Mouse (Mus musculus) splenic B cell, adult 2 months (primary cell): ENCODE measurements around the gene Gm20388.

Source experiments
- DNase-seq: peaks from one replicate; pipeline ENCODE4 v3.0.0-alpha.2; 2011; ENCODE audit warnings: low read depth, low spot score
- H3K27me3 ChIP-seq: 2 replicates; pipeline ENCODE4 v1.6.1; 2012; ENCODE audit warnings: mild to moderate bottlenecking, low read length, moderate library complexity, mixed read lengths; ENCODE audit not compliant: control insufficient read depth, poor library complexity, insufficient read depth, severe bottlenecking
- H3K36me3 ChIP-seq: 2 replicates; pipeline ENCODE4 v1.6.1; 2012; ENCODE audit warnings: mild to moderate bottlenecking, low read length, moderate library complexity, mixed read lengths; ENCODE audit not compliant: control insufficient read depth, poor library complexity, insufficient read depth, severe bottlenecking

Gene Gm20388

DNA sequence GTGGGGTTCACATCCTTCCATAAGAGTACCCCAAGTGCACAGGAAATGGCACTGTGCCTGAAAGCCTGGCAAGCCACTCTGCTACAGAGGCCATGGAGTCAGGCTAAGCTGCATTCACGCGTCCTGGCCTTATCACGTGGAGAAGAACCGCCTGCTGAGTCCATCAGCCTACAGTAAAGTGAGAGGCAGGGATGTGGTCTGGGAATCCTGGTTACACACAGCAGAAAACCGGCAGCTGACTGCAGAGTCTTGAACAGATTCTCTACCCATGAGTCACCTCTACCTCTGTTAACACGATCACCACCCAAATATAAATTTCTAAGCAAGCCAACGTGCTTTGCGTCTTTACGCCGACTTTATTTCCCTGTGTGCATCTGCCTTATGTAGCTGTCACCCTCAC, 2457.9 kb downstream of the Gm20388 start:
- H3K36me3 ChIP-seq: no peaks in the 10 kb centered on the region
- no peak for DNase-seq
- H3K27me3 ChIP-seq: no peaks in the 10 kb centered on the region

DNA sequence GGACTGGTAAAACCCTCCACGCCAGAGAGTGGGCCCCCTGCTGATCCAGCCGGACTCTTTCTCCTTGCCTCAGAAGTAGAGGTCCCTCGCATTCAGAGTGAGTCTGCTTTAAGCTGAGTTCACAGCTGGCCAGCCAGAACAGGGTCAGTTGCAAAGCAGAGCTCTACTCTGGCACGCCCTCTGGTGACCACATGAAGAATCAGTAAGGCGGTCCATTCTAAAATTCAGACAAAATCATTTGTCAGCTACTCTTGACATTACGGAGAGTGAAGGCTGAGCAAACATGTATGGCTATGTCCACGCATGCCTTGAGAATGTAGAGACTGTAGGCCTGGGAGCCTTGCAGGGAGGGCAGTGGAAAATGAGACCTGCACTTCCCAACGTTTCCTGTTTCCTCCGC, 2459.0 kb downstream of the Gm20388 start:
- DNase-seq: peak; percentile 74
- Histone ChIP-seq H3K36me3 (no peaks in the 10 kb centered on the region), H3K27me3 (no peaks in the 10 kb centered on the region)

DNA sequence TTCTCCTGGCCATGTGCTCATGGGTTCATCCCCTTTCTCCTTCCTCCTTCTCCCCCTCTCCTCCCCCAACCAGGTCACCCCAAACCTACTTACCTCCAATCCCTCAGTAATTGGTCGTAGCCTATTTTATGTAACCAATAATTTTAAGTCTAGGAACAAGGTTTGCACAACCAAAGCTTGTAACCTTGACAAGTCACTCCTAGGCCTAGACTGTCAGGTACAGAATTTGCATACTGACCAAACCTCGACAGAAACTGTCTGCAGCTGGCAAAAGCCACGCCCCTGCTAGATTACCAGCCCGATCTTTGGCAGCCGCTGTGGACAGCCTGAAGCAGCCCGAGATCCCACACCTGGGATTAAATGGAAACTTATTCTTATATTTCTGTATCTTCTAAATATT, 2461.1 kb downstream of the Gm20388 start:
- Histone ChIP-seq H3K36me3 (no peaks in the 10 kb centered on the region), H3K27me3 (no peaks in the 10 kb centered on the region)
- no peak for DNase-seq

DNA sequence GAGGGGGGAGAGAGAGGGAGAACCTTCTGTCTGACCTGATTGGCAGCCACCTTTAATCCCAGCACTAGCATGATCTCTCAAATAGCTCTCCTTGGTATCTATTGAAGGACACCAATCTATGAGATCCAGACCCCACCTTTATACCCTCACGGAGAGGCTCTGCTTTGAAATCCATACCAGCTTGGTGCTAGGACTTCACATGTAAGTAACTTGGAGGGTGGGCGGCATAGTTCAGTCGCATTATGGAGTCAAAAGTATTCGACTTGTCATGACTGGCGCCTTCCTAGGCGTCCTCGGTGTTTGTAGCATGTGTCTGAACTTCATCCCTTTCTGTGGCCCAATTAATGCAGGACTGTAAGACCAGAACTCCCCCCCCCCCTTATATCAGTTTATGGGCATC, 2464.7 kb downstream of the Gm20388 start:
- Histone ChIP-seq H3K36me3 (peaks cover 3% of the 10 kb centered on the region), H3K27me3 (no peaks in the 10 kb centered on the region)
- DNase-seq: no peak

DNA sequence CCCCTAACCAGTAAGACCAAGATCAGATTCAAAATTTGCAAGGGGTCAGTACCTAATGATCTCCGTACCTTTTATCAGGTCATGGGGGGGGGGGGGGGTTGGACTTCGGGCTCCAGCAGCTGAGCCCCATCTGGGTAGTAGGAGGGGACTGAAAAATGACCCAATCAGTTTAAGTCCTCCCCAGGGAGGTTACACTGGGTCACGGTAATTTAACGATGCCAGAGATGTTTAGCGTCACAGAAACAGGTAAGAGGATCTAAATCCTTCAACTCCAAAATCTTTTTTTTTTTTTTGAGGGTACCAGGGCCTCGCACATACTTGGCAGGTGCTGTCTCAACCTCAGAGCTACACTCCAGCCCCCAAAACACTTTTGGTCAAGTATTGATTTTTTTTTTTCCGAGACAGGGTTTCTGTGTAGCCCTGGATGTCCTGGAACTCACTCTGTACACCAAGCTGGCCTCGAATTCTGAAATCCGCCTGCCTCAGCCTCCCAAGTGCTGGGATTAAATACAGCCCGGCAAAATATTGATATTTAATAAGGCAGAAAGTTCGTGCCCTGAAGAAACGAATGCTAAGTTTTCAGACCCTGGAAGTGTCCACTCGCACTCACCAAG, 2465.2 kb downstream of the Gm20388 start:
- Histone ChIP-seq H3K27me3 (no peaks in the 10 kb centered on the region), H3K36me3 (peaks cover 3% of the 10 kb centered on the region)
- DNase-seq: peak; percentile 23

DNA sequence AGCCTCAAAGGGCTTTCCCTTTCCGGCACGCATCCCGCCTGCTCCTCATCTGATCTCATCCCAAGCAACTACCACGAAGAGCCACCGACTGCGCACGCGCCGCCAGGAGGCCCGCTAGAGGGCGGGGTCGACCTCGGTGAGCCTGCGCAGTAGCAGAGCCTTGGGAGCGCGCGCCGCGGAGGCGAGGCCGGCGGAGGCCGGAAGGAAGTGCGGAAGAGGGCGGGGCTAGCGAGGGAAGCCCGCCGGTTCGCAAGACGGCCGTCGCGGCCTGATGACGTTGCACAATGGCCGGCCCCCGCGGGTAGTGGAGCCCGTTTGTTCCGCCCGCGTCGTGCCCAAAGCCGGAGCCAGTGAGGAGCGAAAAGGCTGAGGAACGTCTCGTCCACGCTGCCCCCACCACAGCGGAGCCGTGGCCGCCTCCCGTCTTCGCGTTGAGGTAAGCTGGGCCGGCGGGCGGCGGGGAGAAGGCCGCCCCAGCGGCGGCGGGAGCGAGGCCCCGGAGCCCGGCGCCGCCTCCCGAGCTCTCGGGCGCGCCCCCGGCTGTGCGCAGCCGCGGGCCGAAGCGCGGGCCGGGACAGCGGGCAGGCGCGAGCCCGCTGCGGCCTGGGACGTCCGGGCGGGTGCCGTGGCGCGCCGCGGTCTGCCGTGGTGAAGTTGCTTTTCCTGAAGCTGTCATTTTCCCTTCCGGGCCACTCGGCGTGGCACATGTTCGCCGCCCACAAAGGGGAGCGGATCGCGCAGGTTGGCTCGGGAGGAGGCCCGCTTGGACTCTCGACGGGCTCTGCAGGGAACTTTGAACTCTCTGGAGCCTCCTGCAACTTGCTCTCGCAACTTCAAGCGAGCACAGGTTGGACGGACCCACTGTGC, 2466.0 kb downstream of the Gm20388 start, which contains the start of gene Zc3h18:
Zc3h18 (plus strand) TSS at position 245 of the 867 bp plus-strand sequence.
- Histone ChIP-seq H3K36me3 (peaks cover 3% of the 10 kb centered on the region), H3K27me3 (no peaks in the 10 kb centered on the region)
- DNase-seq: peak; percentile 99

DNA sequence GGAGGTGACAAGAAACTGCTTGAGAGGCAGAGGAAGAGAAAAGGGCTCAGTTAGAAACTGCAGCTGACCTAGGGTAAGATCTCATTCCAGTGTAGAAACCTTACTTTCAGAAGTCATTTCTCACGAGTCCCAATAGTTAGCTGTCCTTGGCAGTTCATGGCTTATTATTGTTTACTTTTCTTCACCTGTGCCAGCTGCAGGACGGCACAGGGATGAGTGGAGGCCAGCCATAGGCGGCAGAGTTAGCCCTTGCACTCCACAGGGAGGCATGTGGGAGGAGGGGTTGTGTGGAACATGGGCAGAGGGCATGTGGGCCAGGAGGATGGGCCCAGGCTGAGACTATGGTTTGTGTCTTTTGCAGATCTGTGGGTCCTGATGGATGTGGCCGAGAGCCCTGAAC, 2472.4 kb downstream of the Gm20388 start:
- peaks cover 5% of the 10 kb centered on the region for H3K36me3 ChIP-seq

DNA sequence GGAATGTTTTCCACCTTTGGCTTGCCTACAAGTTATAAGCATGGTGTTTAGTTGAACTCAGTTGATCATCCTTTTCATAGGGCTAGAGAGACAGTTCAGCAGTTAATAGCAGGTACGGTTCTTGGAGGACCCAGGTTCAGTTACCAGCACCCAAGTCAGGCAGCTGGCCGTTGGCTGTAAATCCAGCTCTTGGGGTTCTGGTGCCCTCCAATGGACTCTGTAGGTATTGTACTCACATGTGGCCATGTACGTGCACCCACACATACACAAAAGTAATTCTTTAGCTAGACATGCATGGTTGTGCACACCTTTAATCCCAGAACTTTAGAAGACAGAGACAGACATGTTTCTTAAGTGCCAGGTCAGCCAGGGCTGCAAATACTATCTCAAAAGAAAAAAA, 2478.7 kb downstream of the Gm20388 start:
- peak; percentile 25 for DNase-seq
- no peaks in the 10 kb centered on the region for H3K27me3 ChIP-seq
- peaks cover 11% of the 10 kb centered on the region for H3K36me3 ChIP-seq

More for the DNA sequence above, 2472.4 kb downstream of the Gm20388 start:
- H3K27me3 ChIP-seq: no peaks in the 10 kb centered on the region
- DNase-seq: no peak

DNA sequence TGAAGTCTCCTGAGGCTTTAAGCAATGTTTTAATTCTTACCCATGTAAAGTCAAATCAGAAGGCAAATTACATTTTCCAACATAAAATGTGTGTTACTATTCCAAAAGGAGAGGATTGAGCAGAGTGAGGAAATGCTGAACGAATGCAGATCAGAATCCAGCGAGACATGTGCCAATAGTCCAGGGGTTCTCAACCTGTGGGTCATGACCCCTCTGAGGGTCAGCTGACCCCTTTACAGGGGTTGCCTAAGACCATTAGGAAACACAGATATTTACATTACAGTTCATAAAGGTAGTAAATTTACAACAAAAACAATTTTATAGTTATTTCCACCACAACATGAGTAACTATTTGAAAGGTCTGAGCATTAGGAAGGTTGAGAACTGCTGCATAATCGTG, 2480.1 kb downstream of the Gm20388 start:
- no peak for DNase-seq
- no peaks in the 10 kb centered on the region for H3K27me3 ChIP-seq
- H3K36me3 ChIP-seq: peaks cover 11% of the 10 kb centered on the region

DNA sequence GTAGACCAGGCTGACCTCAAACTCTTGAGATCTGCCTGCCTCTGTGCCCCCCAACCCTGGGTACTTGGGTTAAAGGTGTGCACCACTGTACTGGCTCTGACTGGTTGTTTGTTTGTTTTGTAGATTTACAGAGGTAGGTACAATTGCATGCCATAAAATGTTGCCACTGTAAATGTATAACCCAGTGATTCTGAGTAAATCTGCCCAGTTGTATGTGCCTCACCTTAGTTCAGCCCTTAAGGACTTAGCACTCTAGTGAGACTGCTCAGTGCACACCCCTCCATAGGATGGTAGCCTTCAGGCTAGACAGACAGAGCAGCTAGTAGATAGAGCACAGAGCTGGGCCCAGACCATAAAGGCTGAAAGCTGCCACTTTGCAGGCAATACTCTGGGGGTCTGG, 2483.1 kb downstream of the Gm20388 start:
- H3K27me3 ChIP-seq: no peaks in the 10 kb centered on the region
- DNase-seq: no peak
- H3K36me3 ChIP-seq: peaks cover 9% of the 10 kb centered on the region

DNA sequence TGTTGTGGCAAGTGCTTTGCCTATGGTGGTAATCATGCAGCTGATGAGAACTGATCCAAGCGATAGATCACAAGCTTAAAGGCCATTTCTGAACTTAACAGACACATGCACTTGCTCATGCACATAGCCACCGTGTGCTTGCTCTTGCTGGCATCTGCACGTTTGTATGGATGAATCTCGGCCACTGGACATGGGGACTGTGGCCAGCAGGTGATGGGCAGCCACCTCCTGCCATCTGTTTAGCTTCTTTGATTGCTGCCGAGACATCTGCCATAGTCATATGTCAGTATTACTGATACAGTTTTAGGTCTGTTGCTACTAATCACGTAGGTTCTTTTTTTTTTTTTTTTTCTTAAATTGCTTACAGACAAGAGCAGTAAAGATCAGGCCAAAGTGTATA, 2484.7 kb downstream of the Gm20388 start:
- Histone ChIP-seq H3K36me3 (peaks cover 7% of the 10 kb centered on the region), H3K27me3 (no peaks in the 10 kb centered on the region)
- no peak for DNase-seq

DNA sequence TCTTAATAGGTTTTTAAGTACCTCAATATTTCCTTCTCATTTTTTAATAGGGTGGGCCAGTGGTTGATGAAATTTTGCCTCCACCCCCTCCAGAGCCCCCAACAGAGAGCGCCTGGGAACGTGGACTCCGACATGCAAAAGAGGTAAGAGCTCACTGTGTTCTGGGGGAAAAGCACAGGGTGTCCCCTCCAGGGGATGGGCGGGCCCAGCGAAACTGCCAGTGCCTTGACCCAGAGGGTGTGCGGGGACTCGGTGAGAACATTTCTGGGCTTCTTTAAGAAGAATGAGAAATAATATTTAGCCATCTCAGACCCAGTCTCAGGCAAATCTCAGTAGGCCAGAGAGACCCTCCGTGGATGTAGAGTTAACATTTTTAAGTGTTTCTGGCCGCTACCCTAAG, 2487.5 kb downstream of the Gm20388 start:
- H3K27me3 ChIP-seq: no peaks in the 10 kb centered on the region
- DNase-seq: no peak
- peaks cover 12% of the 10 kb centered on the region for H3K36me3 ChIP-seq

DNA sequence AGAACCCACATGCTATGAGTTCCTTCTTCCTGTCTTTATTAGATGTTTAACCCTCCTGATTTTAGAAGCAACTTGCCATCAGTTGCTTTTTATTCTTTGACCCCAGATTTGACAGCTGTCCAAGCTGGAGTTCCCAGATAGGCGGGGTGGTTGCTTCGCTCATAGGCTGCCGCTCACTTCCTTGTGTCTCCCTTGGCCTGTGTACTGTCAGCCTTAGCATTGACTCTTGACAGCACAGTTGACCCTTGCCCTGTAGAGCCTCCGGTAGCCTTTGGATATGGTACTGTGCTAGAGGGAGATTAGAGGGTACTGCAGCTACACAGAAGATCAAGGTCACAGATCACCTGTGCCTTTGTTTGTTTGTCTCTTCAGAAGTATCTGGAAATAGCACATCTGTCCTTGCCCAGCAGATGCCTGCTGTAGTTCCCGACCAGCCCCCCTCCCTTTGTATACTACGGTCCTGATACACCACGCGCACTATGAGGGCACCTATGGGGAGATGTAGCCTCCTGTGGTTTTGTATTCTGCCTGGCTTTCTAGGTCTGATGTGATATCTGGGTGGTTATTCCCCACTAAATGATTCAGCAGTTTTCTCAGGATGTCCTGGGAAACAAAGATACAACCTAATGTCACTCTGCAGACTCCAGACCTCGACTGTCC, 2494.6 kb downstream of the Gm20388 start:
- DNase-seq: no peak
- peaks cover 19% of the 10 kb centered on the region for H3K36me3 ChIP-seq
- no peaks in the 10 kb centered on the region for H3K27me3 ChIP-seq

DNA sequence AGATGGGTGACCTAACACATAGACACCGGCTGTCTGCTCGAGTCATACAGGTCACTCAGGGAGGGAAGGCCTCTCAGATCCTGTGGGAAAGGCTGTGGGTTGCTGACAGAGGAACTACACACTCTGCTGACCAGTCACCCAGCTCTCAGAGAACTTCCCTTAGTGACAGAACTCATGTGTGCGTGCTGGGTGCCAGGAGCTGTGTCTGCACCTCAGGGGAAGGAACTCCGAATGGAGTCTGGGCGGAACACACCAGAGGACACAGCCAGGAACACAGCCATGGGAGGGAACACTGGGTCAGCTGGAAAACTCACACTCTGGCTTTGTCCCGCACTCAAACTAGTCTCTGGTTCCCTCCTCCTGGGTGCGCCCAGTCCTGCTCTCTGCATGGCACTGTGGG, 2497.0 kb downstream of the Gm20388 start:
- no peak for DNase-seq
- no peaks in the 10 kb centered on the region for H3K27me3 ChIP-seq
- peaks cover 14% of the 10 kb centered on the region for H3K36me3 ChIP-seq

DNA sequence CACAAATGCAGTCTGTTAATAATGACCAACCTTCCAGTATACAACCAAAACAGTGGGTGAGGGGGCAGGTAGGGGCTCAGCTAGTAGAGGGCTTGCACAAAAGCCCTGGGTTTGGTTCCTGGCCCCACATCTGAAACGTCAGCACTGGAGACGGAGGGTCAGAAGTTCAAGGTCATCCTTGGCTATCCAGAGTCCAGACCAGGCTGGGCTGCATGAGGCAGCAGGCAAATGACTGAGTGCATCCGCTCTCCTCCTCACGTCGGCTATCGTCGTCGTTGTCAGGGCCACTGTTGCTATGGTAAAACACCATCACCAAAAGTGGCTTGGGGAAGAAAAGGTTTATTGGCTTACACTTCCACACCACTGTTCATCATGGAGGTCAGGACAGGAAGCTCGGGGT, 2503.7 kb downstream of the Gm20388 start:
- DNase-seq: no peak
- Histone ChIP-seq H3K27me3 (no peaks in the 10 kb centered on the region), H3K36me3 (peaks cover 7% of the 10 kb centered on the region)
